In genomic region chr2:6538500-6538899, GRCm38 (mm10) we compare ENCODE assay signal across 20 mouse cellular contexts.
DNase-seq lines count a peak whose midpoint lies in the region; ATAC-seq and TF ChIP-seq lines count a peak whose summit lies in the region.
"Had no signal": no experiment of that assay in that cellular context is flagged by ENCODE, and none has a peak within 500 bp of the region (broad histone marks: within the 10 kb centered on the region; RNA-seq: fewer than 3 reads in every experiment).

No protein-coding gene starts in this region.

- H3K9me3 ChIP-seq in heart, embryonic 12.5 days (replicated peaks), result no peaks in the 10 kb centered on the region
- H3K9me3 ChIP-seq: embryonic facial prominence, embryonic 15.5 days; liver, embryonic 13.5 days; megakaryocyte, embryonic 14.5 days had no signal

- H3K27ac ChIP-seq in heart, embryonic 12.5 days (ENCODE audit: poor library complexity, severe bottlenecking), result peak overlapping the region; percentile 16; the same call in 1 of the 2 replicates
- H3K27ac ChIP-seq in layer of hippocampus, adult 2 months, result peak overlapping the region; percentile 37; the same call in 1 of the 2 replicates
- 0 out of 2 replicates have a peak overlapping the region, but pooled peaks have one; percentile 48 for H3K27ac ChIP-seq in cortical plate, adult 2 months (ENCODE audit: insufficient read depth, low read length)
- H3K27ac ChIP-seq: embryonic facial prominence, embryonic 15.5 days; left cerebral cortex, adult 2 months; liver, embryonic 13.5 days; stomach, postnatal 0 days had no signal

- ATAC-seq in heart, embryonic 12.5 days (ENCODE audit: insufficient number of reproducible peaks, low FRiP score), result no peak; the same call in 1 of the 2 replicates

- 0 out of 2 replicates have a peak, but pooled peaks cover 3% of the 10 kb centered on the region for H3K36me3 ChIP-seq in heart, embryonic 12.5 days
- H3K36me3 ChIP-seq: embryonic facial prominence, embryonic 15.5 days; liver, embryonic 13.5 days had no signal

- TF ChIP-seq POLR2A in cortical plate, adult 2 months (IDR thresholded peaks at IDR 0.05; ENCODE audit: extremely low read depth, insufficient read depth, low read length), result 0 out of 2 replicates have a peak, but pooled peaks have one; percentile 19

- H3K4me3 ChIP-seq in heart, embryonic 12.5 days, result no peak overlapping the region
- no peak overlapping the region for H3K4me3 ChIP-seq in layer of hippocampus, adult 2 months
- no peak overlapping the region for H3K4me3 ChIP-seq in cortical plate, adult 2 months (ENCODE audit: insufficient read depth, low read length)
- H3K4me3 ChIP-seq: embryonic facial prominence, embryonic 15.5 days; left cerebral cortex, adult 2 months; liver, embryonic 13.5 days; megakaryocyte, embryonic 14.5 days had no signal

- no peak overlapping the region for H3K4me2 ChIP-seq in heart, embryonic 12.5 days
- H3K4me2 ChIP-seq: embryonic facial prominence, embryonic 15.5 days; liver, embryonic 13.5 days had no signal

- 60% methylated on average over 2 of the region's 2 CpGs for WGBS in heart, embryonic 12.5 days

- peaks cover 25% of the 10 kb centered on the region for H3K4me1 ChIP-seq in heart, embryonic 12.5 days (replicated peaks)
- peaks cover 5% of the 10 kb centered on the region; the same call in 1 of the 2 replicates for H3K4me1 ChIP-seq in cortical plate, adult 2 months (ENCODE audit: control insufficient read depth, insufficient read depth, low read length)
- H3K4me1 ChIP-seq: embryonic facial prominence, embryonic 15.5 days; liver, embryonic 13.5 days had no signal

- H3K27me3 ChIP-seq in heart, embryonic 12.5 days (replicated peaks), result no peaks in the 10 kb centered on the region
- H3K27me3 ChIP-seq: embryonic facial prominence, embryonic 15.5 days; liver, embryonic 13.5 days; megakaryocyte, embryonic 14.5 days had no signal

- no peak overlapping the region for H3K9ac ChIP-seq in heart, embryonic 12.5 days
- H3K9ac ChIP-seq: embryonic facial prominence, embryonic 15.5 days; liver, embryonic 13.5 days had no signal

- no peak for TF ChIP-seq CTCF in layer of hippocampus, adult 2 months (conservative IDR thresholded peaks at IDR 0.05)
- TF ChIP-seq CTCF in cortical plate, adult 2 months (IDR thresholded peaks at IDR 0.05; ENCODE audit: extremely low read depth, insufficient read depth, low read length), result no peak

- DNase-seq in heart, adult 8-10 months (ENCODE audit: low spot score), result no peak
- no peak for DNase-seq in layer of hippocampus, adult 2 months (ENCODE audit: low spot score in 2 of 2)
- no peak for DNase-seq in layer of hippocampus, adult 9-10 months (ENCODE audit: low spot score)
- peak; percentile 51 for DNase-seq in Muller cell, postnatal 12 days (ENCODE audit: inconsistent ontology term)
- DNase-seq in MN1 (ENCODE audit: low spot score), result no peak
- DNase-seq: adrenal gland, postnatal 10 days; cerebellum, adult 9-10 months; gastrocnemius, postnatal 14 days; heart, adult 18-20 months; kidney, adult 11 months; kidney, postnatal 4 days; liver, embryonic 13.5 days; lung, adult 2 months; midbrain, embryonic 14.5 days had no signal
